Mouse (Mus musculus) kidney, adult 2 months (tissue): ENCODE data around the gene Hdac4. TPM values are rescaled to one million over a fixed set of nuclear protein-coding genes. Genes with fewer than 3 reads are reported as not detected.
A peak's percentile ranks its signal among the peaks of the same experiment; 100 is the strongest.

Experiments used
- DNase-seq: peaks from one replicate; pipeline ENCODE4 v3.0.0; 2021
- H3K27ac ChIP-seq: fragments of 200-500 bp; 2 replicates; pipeline ENCODE4 v1.5.1; 2012; ENCODE audit warnings: low read depth, low read length, control low read depth, inconsistent platforms; ENCODE audit not compliant: insufficient read depth
- H3K27me3 ChIP-seq: fragments of 200-500 bp; replicated peaks from 2 replicates; pipeline ENCODE4 v1.6.1; 2012; ENCODE audit warnings: mild to moderate bottlenecking, moderate library complexity, low read length, inconsistent platforms; ENCODE audit not compliant: control insufficient read depth, insufficient read depth
- H3K36me3 ChIP-seq: fragments of 200-500 bp; 2 replicates; pipeline ENCODE4 v1.6.1; 2012; ENCODE audit warnings: mild to moderate bottlenecking, moderate library complexity, low read length, inconsistent platforms; ENCODE audit not compliant: control insufficient read depth, insufficient read depth
- H3K4me1 ChIP-seq: fragments of 200-500 bp; 2 replicates; pipeline ENCODE4 v1.6.1; 2011; ENCODE audit warnings: low read length; ENCODE audit not compliant: control insufficient read depth, insufficient read depth
- H3K4me3 ChIP-seq: fragments of 200-500 bp; 2 replicates; pipeline ENCODE4 v1.5.1; 2011; ENCODE audit warnings: mild to moderate bottlenecking, low read depth, low read length, control low read depth; ENCODE audit not compliant: insufficient read depth
- CTCF ChIP-seq: fragments of 200-500 bp; conservative IDR thresholded peaks from 2 replicates; pipeline ENCODE4 v1.5.1; 2011; ENCODE audit warnings: low read depth, mild to moderate bottlenecking, control low read depth, low read length, moderate library complexity, mixed read lengths; ENCODE audit not compliant: insufficient read depth, insufficient read length
- POLR2A ChIP-seq: fragments of 200-500 bp; IDR thresholded peaks from one replicate; pipeline ENCODE4 v1.6.1; 2011; ENCODE audit warnings: low read depth, low read length, control low read depth
- WGBS: fragments of 180-500 bp; shearing (Covaris S2); methylation state at CpG from one replicate; pipeline ENCODE4 v1.1.7; 2018; 5-methylcytosine and 5-hydroxymethylcytosine counted together
- polyA plus RNA-seq: library from polyadenylated mRNA; depleted of rRNA; stranded (reverse); fragments of >200 nt; gene quantifications from 2 replicates; pipeline ENCODE4 v1.2.3, GENCODE M21; 2012

Gene Hdac4
- polyA plus RNA-seq, 1 experiment = 10.0 TPM

- no peak overlapping the region; the same call in 1 of the 2 replicates for H3K27ac ChIP-seq
- no peaks in the 10 kb centered on the region for H3K27me3 ChIP-seq
These were observed 65.7 kb downstream of the Hdac4 start for GRCm38 (mm10) chr1:92129751-92130150.

DNA sequence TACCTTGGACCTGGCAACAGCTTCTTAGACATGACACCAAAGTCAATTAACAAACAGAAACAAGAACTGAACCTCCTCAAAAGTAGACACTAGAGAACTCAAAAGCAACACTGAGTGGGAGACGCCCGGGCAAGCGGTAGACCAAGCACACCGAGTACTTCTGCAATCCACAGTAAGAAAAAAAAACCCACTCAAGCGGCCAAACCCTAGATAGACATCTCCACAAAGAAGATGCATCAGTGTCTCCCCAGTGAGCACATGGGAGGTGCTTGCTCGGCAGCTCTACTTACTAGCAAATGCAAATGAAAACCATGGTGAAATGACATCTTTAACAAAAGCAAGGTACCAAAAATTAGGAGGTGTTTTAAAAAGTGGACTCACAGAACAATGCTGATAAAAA, 67.7 kb downstream of the Hdac4 start:
- no peaks in the 10 kb centered on the region for H3K36me3 ChIP-seq
- WGBS = 72% methylated on average over 6 of the region's 6 CpGs
- TF ChIP-seq POLR2A (no peak), CTCF (no peak)
- no peak overlapping the region for H3K27ac ChIP-seq
- no peaks in the 10 kb centered on the region for H3K27me3 ChIP-seq
- DNase-seq = no peak
- peaks cover 17% of the 10 kb centered on the region for H3K4me1 ChIP-seq
- no peak overlapping the region for H3K4me3 ChIP-seq

More at GRCm38 (mm10) chr1:92129751-92130150, 65.7 kb downstream of the Hdac4 start:
- no peak for DNase-seq
- no peak for TF ChIP-seq POLR2A
- TF ChIP-seq CTCF = no peak
- no peaks in the 10 kb centered on the region for H3K36me3 ChIP-seq
- no peak overlapping the region for H3K4me3 ChIP-seq
- peaks cover 13% of the 10 kb centered on the region; the same call in 1 of the 2 replicates for H3K4me1 ChIP-seq
- 63% methylated on average over 3 of the region's 3 CpGs for WGBS

DNA sequence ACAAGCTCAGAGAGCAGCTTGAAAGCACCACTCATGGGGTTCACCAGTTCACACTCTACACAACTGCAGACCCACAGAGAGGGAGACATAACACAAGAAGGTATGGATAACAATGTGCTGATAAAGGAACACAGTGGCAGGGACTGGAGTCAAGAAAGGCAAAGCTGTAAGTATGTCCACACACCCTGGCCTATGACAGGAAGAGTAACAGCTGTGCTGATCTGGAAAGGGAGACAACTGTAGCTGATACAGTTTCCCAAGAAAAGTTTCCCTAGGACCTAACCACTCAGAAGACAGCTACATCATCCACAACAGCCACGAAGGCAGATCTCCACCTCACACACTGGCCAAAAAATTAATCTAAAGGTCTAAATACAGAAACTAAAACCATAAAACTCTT, 68.1 kb downstream of the Hdac4 start:
- no peak for DNase-seq
- no peaks in the 10 kb centered on the region for H3K27me3 ChIP-seq
- H3K4me1 ChIP-seq = peaks cover 15% of the 10 kb centered on the region
- WGBS = 86% methylated on average over 1 of the region's 1 CpGs
- no peak overlapping the region for H3K27ac ChIP-seq
- TF ChIP-seq POLR2A = no peak
- TF ChIP-seq CTCF = no peak
- H3K4me3 ChIP-seq = no peak overlapping the region
- no peaks in the 10 kb centered on the region for H3K36me3 ChIP-seq

DNA sequence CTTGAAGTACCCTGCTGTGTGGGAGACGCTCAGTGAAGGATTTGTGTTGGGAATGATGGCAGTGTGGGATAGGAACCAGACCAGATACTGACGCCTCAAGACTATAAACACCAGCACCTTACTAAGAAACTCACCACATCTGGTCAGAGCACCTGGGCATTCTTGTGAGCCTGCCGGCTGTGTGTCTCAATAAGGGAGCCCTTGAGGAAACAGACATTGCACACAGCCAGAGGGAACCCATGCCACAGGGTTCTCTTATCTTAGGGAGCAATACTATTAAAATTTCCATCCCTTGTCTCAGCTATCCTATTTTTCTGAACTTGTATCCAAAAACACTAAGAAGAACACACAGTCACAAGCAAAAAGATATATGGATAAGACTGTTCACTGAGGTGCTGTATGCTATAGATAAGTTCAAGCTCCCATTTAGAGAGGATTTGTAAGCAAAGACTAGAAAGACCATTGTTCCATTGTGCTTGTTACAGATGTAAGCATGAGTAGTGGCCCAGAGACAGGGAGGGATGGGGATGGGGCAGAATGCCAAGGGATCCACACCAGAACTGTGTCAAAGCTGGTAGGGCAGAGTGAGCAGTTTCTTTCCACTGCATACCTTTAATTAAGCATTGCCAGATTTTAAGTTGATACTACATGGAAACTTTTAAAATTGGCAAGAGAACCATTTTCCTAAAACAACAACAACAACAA, 70.8 kb downstream of the Hdac4 start:
- no peak overlapping the region for H3K27ac ChIP-seq
- WGBS = 89% methylated on average over 3 of the region's 3 CpGs
- peak; percentile 38 for DNase-seq
- no peak overlapping the region for H3K4me3 ChIP-seq
- H3K36me3 ChIP-seq = no peaks in the 10 kb centered on the region
- peaks cover 3% of the 10 kb centered on the region for H3K4me1 ChIP-seq
- TF ChIP-seq CTCF (no peak), POLR2A (no peak)
- H3K27me3 ChIP-seq = no peaks in the 10 kb centered on the region

DNA sequence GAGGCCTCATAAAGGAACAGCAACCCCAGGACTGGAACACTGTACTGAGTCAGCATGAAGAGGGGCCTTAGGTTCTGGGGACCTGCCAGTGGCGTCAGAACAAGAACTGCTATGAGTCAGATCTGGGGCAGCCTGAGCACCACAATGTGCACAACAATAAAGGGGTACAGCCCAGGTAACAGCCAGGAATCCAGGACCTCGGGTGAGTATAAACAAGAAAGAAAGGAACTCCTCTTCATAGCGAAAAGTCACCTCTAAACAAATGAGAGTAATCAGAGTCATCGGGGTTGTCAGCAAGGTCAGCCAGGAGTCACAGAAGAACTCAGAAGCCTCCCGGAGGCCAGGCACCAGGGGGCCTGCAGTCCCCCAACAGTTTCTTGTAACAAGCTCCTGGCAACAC, 76.2 kb downstream of the Hdac4 start:
- no peak for TF ChIP-seq POLR2A
- TF ChIP-seq CTCF = no peak
- no peaks in the 10 kb centered on the region for H3K36me3 ChIP-seq
- WGBS = 54% methylated on average over 5 of the region's 5 CpGs
- H3K4me3 ChIP-seq = no peak overlapping the region
- no peak overlapping the region for H3K27ac ChIP-seq
- no peaks in the 10 kb centered on the region for H3K27me3 ChIP-seq
- H3K4me1 ChIP-seq = peaks cover 9% of the 10 kb centered on the region
- DNase-seq = no peak

- TF ChIP-seq CTCF (no peak), POLR2A (no peak)
- 79% methylated on average over 5 of the region's 5 CpGs for WGBS
- no peak overlapping the region for H3K27ac ChIP-seq
These were observed 77.9 kb downstream of the Hdac4 start for GRCm38 (mm10) chr1:92117597-92117996.

DNA sequence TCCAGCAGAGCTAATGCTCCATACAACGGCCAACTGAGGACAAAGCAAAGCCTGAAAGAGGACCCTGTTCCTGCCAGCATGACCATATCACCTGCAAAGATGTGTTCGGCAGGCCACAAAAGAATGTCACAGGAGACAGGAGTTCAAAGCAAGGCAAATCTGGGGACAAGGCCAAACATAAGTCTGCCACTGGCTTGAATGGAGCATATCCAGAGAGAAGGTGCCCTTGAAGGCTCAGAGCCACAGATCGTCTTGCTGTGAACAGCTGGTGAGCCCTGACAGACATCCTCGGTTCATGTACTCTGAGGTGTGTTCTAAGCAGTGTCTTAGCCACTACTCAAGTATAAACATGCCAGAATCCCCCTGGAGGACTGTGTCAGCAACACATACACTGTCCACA, 79.3 kb downstream of the Hdac4 start:
- peaks cover 16% of the 10 kb centered on the region for H3K4me1 ChIP-seq
- TF ChIP-seq CTCF (no peak), POLR2A (no peak)
- no peaks in the 10 kb centered on the region for H3K36me3 ChIP-seq
- no peak for DNase-seq
- no peak overlapping the region for H3K4me3 ChIP-seq
- no peak overlapping the region for H3K27ac ChIP-seq
- H3K27me3 ChIP-seq = no peaks in the 10 kb centered on the region
- 79% methylated on average over 4 of the region's 4 CpGs for whole genome bisulfite sequencing

More at GRCm38 (mm10) chr1:92117597-92117996, 77.9 kb downstream of the Hdac4 start:
- Histone ChIP-seq H3K27me3 (no peaks in the 10 kb centered on the region), H3K36me3 (no peaks in the 10 kb centered on the region), H3K4me1 (peaks cover 16% of the 10 kb centered on the region), H3K4me3 (no peak overlapping the region)
- DNase-seq = no peak
